Mouse (Mus musculus): ENCODE measurements around the gene Pias1. TPM values are rescaled to one million over a fixed set of nuclear protein-coding genes. Genes with fewer than 3 reads are reported as not detected.

The Pias1 gene
- polyA plus RNA-seq, 1 experiment from 2014 or later, result 22.0 TPM

GRCm38 (mm10) chr9:62847694-62848093, 140.0 kb downstream of the Pias1 start:
- no peaks in the 10 kb centered on the region for H3K27me3 ChIP-seq (replicated peaks; ENCODE audit: control insufficient read depth, insufficient read depth, low read length)
- H3K4me1 ChIP-seq (replicated peaks; ENCODE audit: control insufficient read depth, insufficient read depth, low read length), result peaks cover 5% of the 10 kb centered on the region; the same call in 1 of the 2 replicates
- H3K4me2 ChIP-seq (replicated peaks; ENCODE audit: low read depth), result 0 out of 2 replicates have a peak overlapping the region, but pooled peaks have one; percentile 6
- peak; percentile 99 for TF ChIP-seq CTCF (IDR thresholded peaks at IDR 0.05; ENCODE audit: low read depth)
- H3K27ac ChIP-seq (ENCODE audit: low read depth, low read length), result no peak overlapping the region
- peaks cover 52% of the 10 kb centered on the region for H3K36me3 ChIP-seq (ENCODE audit: control insufficient read depth, insufficient read depth)
- no peak overlapping the region for H3K4me3 ChIP-seq (ENCODE audit: low read depth, low read length)
- no peak overlapping the region for H3K9ac ChIP-seq (ENCODE audit: low read depth, low read length)
- 1% methylated on average over 3 of the region's 3 CpGs for WGBS
- ATAC-seq, result peak; percentile 20; the same call in 1 of the 2 replicates
- H3K9me3 ChIP-seq (ENCODE audit: control insufficient read depth), result no peaks in the 10 kb centered on the region

GRCm38 (mm10) chr9:62844461-62844860, 143.3 kb downstream of the Pias1 start:
- peaks cover 23% of the 10 kb centered on the region; the same call in 1 of the 2 replicates for H3K36me3 ChIP-seq (ENCODE audit: control insufficient read depth, insufficient read depth)
- no peak overlapping the region for H3K4me3 ChIP-seq (ENCODE audit: low read depth, low read length)
- H3K27me3 ChIP-seq (replicated peaks; ENCODE audit: control insufficient read depth, insufficient read depth, low read length), result no peaks in the 10 kb centered on the region
- 68% methylated on average over 5 of the region's 5 CpGs for WGBS
- no peak overlapping the region for H3K9ac ChIP-seq (ENCODE audit: low read depth, low read length)
- H3K27ac ChIP-seq (ENCODE audit: low read depth, low read length), result no peak overlapping the region
- H3K4me1 ChIP-seq (replicated peaks; ENCODE audit: control insufficient read depth, insufficient read depth, low read length), result peaks cover 9% of the 10 kb centered on the region; the same call in 1 of the 2 replicates
- no peaks in the 10 kb centered on the region for H3K9me3 ChIP-seq (ENCODE audit: control insufficient read depth)
- ATAC-seq, result no peak
- no peak for TF ChIP-seq CTCF (IDR thresholded peaks at IDR 0.05; ENCODE audit: low read depth)
- peak overlapping the region; percentile 21; the same call in 1 of the 2 replicates for H3K4me2 ChIP-seq (replicated peaks; ENCODE audit: low read depth)

GRCm38 (mm10) chr9:62843356-62844024, 144.2 kb downstream of the Pias1 start:
- peaks cover 13% of the 10 kb centered on the region; the same call in 1 of the 2 replicates for H3K36me3 ChIP-seq (ENCODE audit: control insufficient read depth, insufficient read depth)
- peak; percentile 55 for ATAC-seq
- WGBS, result 61% methylated on average over 10 of the region's 10 CpGs
- peak overlapping the region; percentile 21; the same call in 1 of the 2 replicates for H3K27ac ChIP-seq (ENCODE audit: low read depth, low read length)
- H3K9me3 ChIP-seq (ENCODE audit: control insufficient read depth), result no peaks in the 10 kb centered on the region
- H3K4me3 ChIP-seq (ENCODE audit: low read depth, low read length), result no peak overlapping the region
- no peaks in the 10 kb centered on the region for H3K27me3 ChIP-seq (replicated peaks; ENCODE audit: control insufficient read depth, insufficient read depth, low read length)
- no peak for TF ChIP-seq CTCF (IDR thresholded peaks at IDR 0.05; ENCODE audit: low read depth)
- H3K4me1 ChIP-seq (replicated peaks; ENCODE audit: control insufficient read depth, insufficient read depth, low read length), result peaks cover 11% of the 10 kb centered on the region; the same call in 1 of the 2 replicates
- H3K4me2 ChIP-seq (replicated peaks; ENCODE audit: low read depth), result no peak overlapping the region
- no peak overlapping the region for H3K9ac ChIP-seq (ENCODE audit: low read depth, low read length)

- Histone ChIP-seq H3K9ac (ENCODE audit: low read depth, low read length) (peak overlapping the region; percentile 82), H3K36me3 (ENCODE audit: control insufficient read depth, insufficient read depth) (no peaks in the 10 kb centered on the region; the same call in 1 of the 2 replicates), H3K4me1 (replicated peaks; ENCODE audit: control insufficient read depth, insufficient read depth, low read length) (peaks cover 11% of the 10 kb centered on the region; the same call in 1 of the 2 replicates), H3K4me2 (replicated peaks; ENCODE audit: low read depth) (peak overlapping the region; percentile 90), H3K4me3 (ENCODE audit: low read depth, low read length) (peak overlapping the region; percentile 65), H3K9me3 (ENCODE audit: control insufficient read depth) (no peaks in the 10 kb centered on the region), H3K27ac (ENCODE audit: low read depth, low read length) (peak overlapping the region; percentile 79), H3K27me3 (replicated peaks; ENCODE audit: control insufficient read depth, insufficient read depth, low read length) (no peaks in the 10 kb centered on the region)
- no peak for ATAC-seq
- WGBS, result 10% methylated on average over 14 of the region's 14 CpGs
- no peak for TF ChIP-seq CTCF (IDR thresholded peaks at IDR 0.05; ENCODE audit: low read depth)
These were observed 148.5 kb downstream of the Pias1 start for GRCm38 (mm10) chr9:62839172-62839770.

- H3K4me2 ChIP-seq (replicated peaks; ENCODE audit: low read depth), result peak within 1 kb of the TSS; percentile 90
- peak within 1 kb of the TSS; percentile 82 for H3K9ac ChIP-seq (ENCODE audit: low read depth, low read length)
- no peaks in the 10 kb centered on the region; the same call in 1 of the 2 replicates for H3K36me3 ChIP-seq (ENCODE audit: control insufficient read depth, insufficient read depth)
- peaks cover 11% of the 10 kb centered on the region; the same call in 1 of the 2 replicates for H3K4me1 ChIP-seq (replicated peaks; ENCODE audit: control insufficient read depth, insufficient read depth, low read length)
- H3K27ac ChIP-seq (ENCODE audit: low read depth, low read length), result peak within 1 kb of the TSS; percentile 79
- WGBS, result under 1% methylated on average over 47 of the region's 48 CpGs
- peak within 1 kb of the TSS; percentile 65 for H3K4me3 ChIP-seq (ENCODE audit: low read depth, low read length)
- ATAC-seq, result peak; percentile 68
- no peaks in the 10 kb centered on the region for H3K27me3 ChIP-seq (replicated peaks; ENCODE audit: control insufficient read depth, insufficient read depth, low read length)
- no peak for TF ChIP-seq CTCF (IDR thresholded peaks at IDR 0.05; ENCODE audit: low read depth)
- H3K9me3 ChIP-seq (ENCODE audit: control insufficient read depth), result no peaks in the 10 kb centered on the region
These were observed 149.1 kb downstream of the Pias1 start, which contains the start of gene Cln6 for GRCm38 (mm10) chr9:62838506-62839171. Gene Cln6, plus strand, starts transcription at chr9:62838785.

GRCm38 (mm10) chr9:62838146-62838505, 149.6 kb downstream of the Pias1 start:
- peak overlapping the region; percentile 82; the same call in 1 of the 2 replicates for H3K9ac ChIP-seq (ENCODE audit: low read depth, low read length)
- ATAC-seq, result no peak; the same call in 1 of the 2 replicates

More at GRCm38 (mm10) chr9:62838146-62838505, 149.6 kb downstream of the Pias1 start:
- H3K36me3 ChIP-seq (ENCODE audit: control insufficient read depth, insufficient read depth), result no peaks in the 10 kb centered on the region; the same call in 1 of the 2 replicates
- no peak for TF ChIP-seq CTCF (IDR thresholded peaks at IDR 0.05; ENCODE audit: low read depth)
- H3K27me3 ChIP-seq (replicated peaks; ENCODE audit: control insufficient read depth, insufficient read depth, low read length), result no peaks in the 10 kb centered on the region
- H3K4me1 ChIP-seq (replicated peaks; ENCODE audit: control insufficient read depth, insufficient read depth, low read length), result peaks cover 10% of the 10 kb centered on the region; the same call in 1 of the 2 replicates
- H3K9me3 ChIP-seq (ENCODE audit: control insufficient read depth), result no peaks in the 10 kb centered on the region
- peak overlapping the region; percentile 90 for H3K4me2 ChIP-seq (replicated peaks; ENCODE audit: low read depth)
- 8% methylated on average over 8 of the region's 8 CpGs for WGBS
- 0 out of 2 replicates have a peak overlapping the region, but pooled peaks have one; percentile 79 for H3K27ac ChIP-seq (ENCODE audit: low read depth, low read length)
- peak overlapping the region; percentile 65 for H3K4me3 ChIP-seq (ENCODE audit: low read depth, low read length)
